Mouse (Mus musculus): ENCODE results near the gene Otud3. TPM values are rescaled to one million over a fixed set of nuclear protein-coding genes. Genes with fewer than 3 reads are reported as not detected.

Otud3 gene
- polyA plus RNA-seq, 1 experiment from 2014 or later = 4.7 TPM

DNA sequence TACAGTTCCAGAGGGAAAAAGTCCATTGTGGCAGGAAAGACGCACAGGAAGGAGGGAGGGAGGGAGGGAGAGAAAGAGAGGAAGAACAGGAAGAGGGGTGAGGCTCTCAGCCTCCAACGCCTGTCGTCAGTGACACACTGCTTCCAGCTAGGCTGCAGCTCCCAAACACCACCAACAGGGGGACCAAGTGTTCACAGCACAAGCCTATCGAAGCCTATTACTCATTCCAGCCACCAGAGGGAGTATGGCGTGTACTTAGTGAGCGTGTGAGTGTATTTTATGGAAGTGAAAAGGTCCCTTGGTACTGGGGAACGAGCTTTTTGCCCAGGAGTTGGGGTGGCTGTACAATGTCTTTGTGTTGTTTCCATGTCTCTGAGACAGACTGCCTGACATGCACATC, 57.3 kb downstream of the Otud3 start:
- Histone ChIP-seq H3K9ac (ENCODE audit: low read length) (no peak overlapping the region), H3K4me1 (replicated peaks; ENCODE audit: control insufficient read depth, insufficient read depth, low read length) (peaks cover 7% of the 10 kb centered on the region; the same call in 1 of the 2 replicates), H3K27ac (ENCODE audit: low read depth) (no peak overlapping the region), H3K36me3 (ENCODE audit: control insufficient read depth, insufficient read depth, low read length) (no peaks in the 10 kb centered on the region), H3K9me3 (ENCODE audit: control insufficient read depth, low read length) (no peaks in the 10 kb centered on the region), H3K4me3 (ENCODE audit: low read depth, low read length) (no peak overlapping the region), H3K4me2 (ENCODE audit: low read length) (no peak overlapping the region), H3K27me3 (replicated peaks; ENCODE audit: control insufficient read depth, insufficient read depth, low read length) (no peaks in the 10 kb centered on the region)
- no peak for ATAC-seq (replicated peaks; ENCODE audit: low FRiP score, low TSS enrichment, low read depth)
- 29% methylated on average over 7 of the region's 7 CpGs for WGBS
- peak; percentile 78 for DNase-seq (ENCODE audit: low spot score)

DNA sequence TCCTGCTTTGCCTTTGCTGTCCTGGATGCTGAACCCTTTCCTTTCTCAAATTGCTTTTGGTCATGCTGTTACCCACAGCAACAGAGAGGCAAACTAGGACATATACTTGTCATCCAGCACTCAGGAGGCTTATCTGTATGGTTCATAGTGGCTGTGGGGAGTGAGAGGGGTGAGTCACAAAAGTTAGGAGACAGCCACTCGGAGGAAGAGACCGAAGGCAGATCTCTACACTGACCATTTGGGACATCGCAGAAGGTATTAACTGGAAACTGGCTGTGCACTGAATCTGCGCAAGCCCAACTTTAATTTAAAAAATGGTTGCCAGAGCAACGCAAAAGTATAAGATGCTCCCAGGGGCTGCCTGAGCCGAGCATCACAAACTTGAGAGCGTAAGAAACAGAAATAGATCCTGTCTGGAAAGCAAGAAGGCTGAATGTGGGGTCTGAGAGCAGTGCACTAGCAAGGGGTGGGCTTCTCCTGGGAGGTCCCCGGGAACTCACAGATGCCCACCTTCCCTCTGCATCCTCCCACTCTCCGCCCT, 58.6 kb downstream of the Otud3 start:
- Histone ChIP-seq H3K27ac (ENCODE audit: low read depth) (no peak overlapping the region), H3K9me3 (ENCODE audit: control insufficient read depth, low read length) (no peaks in the 10 kb centered on the region), H3K4me3 (ENCODE audit: low read depth, low read length) (no peak overlapping the region), H3K4me1 (replicated peaks; ENCODE audit: control insufficient read depth, insufficient read depth, low read length) (peaks cover 6% of the 10 kb centered on the region; the same call in 1 of the 2 replicates), H3K27me3 (replicated peaks; ENCODE audit: control insufficient read depth, insufficient read depth, low read length) (no peaks in the 10 kb centered on the region), H3K36me3 (ENCODE audit: control insufficient read depth, insufficient read depth, low read length) (no peaks in the 10 kb centered on the region), H3K9ac (ENCODE audit: low read length) (no peak overlapping the region), H3K4me2 (ENCODE audit: low read length) (no peak overlapping the region)
- WGBS = 86% methylated on average over 9 of the region's 9 CpGs
- DNase-seq (ENCODE audit: low spot score) (peak; percentile 46), ATAC-seq (replicated peaks; ENCODE audit: low FRiP score, low TSS enrichment, low read depth) (no peak)

DNA sequence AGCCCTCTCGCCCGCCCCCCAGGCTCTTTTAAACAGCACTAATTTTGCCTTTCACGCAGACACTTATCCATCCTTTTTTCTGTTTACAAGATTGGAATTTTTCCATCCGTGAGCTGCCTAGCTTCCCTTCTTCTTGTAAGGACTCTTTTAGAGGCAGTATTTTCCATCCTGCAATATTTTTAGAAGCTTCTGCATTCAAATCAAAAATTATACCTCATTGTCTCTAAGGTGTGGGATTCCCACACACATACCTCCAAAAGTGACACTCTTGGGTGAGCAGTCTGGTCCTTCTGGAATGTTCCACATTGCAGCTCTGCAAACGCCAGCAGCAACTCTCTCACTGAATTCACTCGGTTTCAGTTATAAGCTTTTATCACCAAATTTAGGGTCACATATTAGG, 60.8 kb downstream of the Otud3 start:
- 58% methylated on average over 6 of the region's 6 CpGs for WGBS
- Histone ChIP-seq H3K27ac (ENCODE audit: low read depth) (no peak overlapping the region), H3K9ac (ENCODE audit: low read length) (no peak overlapping the region)

DNA sequence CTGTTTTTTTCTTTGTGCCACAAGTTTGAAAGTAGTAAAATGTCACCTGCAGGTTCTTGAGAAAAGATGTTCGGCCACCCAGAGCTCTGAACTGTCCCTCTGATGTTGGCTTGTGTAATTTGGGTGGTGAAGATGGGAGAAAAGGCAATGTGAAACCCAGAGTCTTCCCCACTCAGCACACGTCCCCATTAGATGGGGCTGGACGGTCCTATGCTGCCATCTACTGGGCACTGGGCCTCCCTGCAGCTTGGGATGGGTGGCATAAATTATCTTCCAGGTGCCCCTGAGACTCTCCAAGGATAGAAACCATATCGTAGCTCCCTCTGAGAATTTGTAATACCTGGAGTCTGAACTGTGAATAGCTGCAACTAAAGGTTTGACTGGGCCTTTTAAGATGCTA, 62.3 kb downstream of the Otud3 start:
- Histone ChIP-seq H3K9ac (ENCODE audit: low read length) (no peak overlapping the region), H3K27ac (ENCODE audit: low read depth) (no peak overlapping the region), H3K4me1 (replicated peaks; ENCODE audit: control insufficient read depth, insufficient read depth, low read length) (no peaks in the 10 kb centered on the region), H3K4me3 (ENCODE audit: low read depth, low read length) (no peak overlapping the region), H3K27me3 (replicated peaks; ENCODE audit: control insufficient read depth, insufficient read depth, low read length) (no peaks in the 10 kb centered on the region), H3K4me2 (ENCODE audit: low read length) (no peak overlapping the region), H3K36me3 (ENCODE audit: control insufficient read depth, insufficient read depth, low read length) (no peaks in the 10 kb centered on the region), H3K9me3 (ENCODE audit: control insufficient read depth, low read length) (no peaks in the 10 kb centered on the region)
- 2% methylated on average over 4 of the region's 4 CpGs for WGBS
- DNase-seq (ENCODE audit: low spot score) = peak; percentile 91
- ATAC-seq (replicated peaks; ENCODE audit: low FRiP score, low TSS enrichment, low read depth) = no peak

More for the DNA sequence above, 60.8 kb downstream of the Otud3 start:
- Histone ChIP-seq H3K27me3 (replicated peaks; ENCODE audit: control insufficient read depth, insufficient read depth, low read length) (no peaks in the 10 kb centered on the region), H3K36me3 (ENCODE audit: control insufficient read depth, insufficient read depth, low read length) (no peaks in the 10 kb centered on the region), H3K4me1 (replicated peaks; ENCODE audit: control insufficient read depth, insufficient read depth, low read length) (no peaks in the 10 kb centered on the region), H3K4me2 (ENCODE audit: low read length) (no peak overlapping the region), H3K9me3 (ENCODE audit: control insufficient read depth, low read length) (no peaks in the 10 kb centered on the region), H3K4me3 (ENCODE audit: low read depth, low read length) (no peak overlapping the region)
- ATAC-seq (replicated peaks; ENCODE audit: low FRiP score, low TSS enrichment, low read depth) = no peak
- no peak for DNase-seq (ENCODE audit: low spot score)

Other genes with a start within 250 kb of the Otud3 start
- gene Pla2g2c, start 189.2 kb downstream of the Otud3 start, polyA plus RNA-seq (2014; fragmentation: Nextera tagmentation; extraction: Ambion mirVana) = 0.22 and 0.35 TPM in 2 replicates
- 1.0 and 1.8 TPM in 2 replicates for gene Ubxn10, start 176.8 kb downstream of the Otud3 start, polyA plus RNA-seq (2014; fragmentation: Nextera tagmentation; extraction: Ambion mirVana)
- 0.12 and 0.80 TPM in 2 replicates for gene Pla2g2f, start 156.3 kb downstream of the Otud3 start, polyA plus RNA-seq (2014; fragmentation: Nextera tagmentation; extraction: Ambion mirVana)
- gene Pla2g2d, start 138.2 kb downstream of the Otud3 start, polyA plus RNA-seq (2014; fragmentation: Nextera tagmentation; extraction: Ambion mirVana) = 1.1 TPM in 1 of 2 replicates, not detected in the other
- gene Pla2g5, start 50.5 kb downstream of the Otud3 start, polyA plus RNA-seq (2014; fragmentation: Nextera tagmentation; extraction: Ambion mirVana) = 0.19 and 0.42 TPM in 2 replicates
- gene Gm13030, start 40.0 kb downstream of the Otud3 start, polyA plus RNA-seq (2014; fragmentation: Nextera tagmentation; extraction: Ambion mirVana) = not detected in 2 replicates
- gene Pla2g2e, start 36.0 kb downstream of the Otud3 start, polyA plus RNA-seq (2014; fragmentation: Nextera tagmentation; extraction: Ambion mirVana) = not detected in 2 replicates
- gene Rnf186, start 53.2 kb upstream of the Otud3 start, polyA plus RNA-seq (2014; fragmentation: Nextera tagmentation; extraction: Ambion mirVana) = 54.1 and 56.2 TPM in 2 replicates
- 9.4 and 10.0 TPM in 2 replicates for gene Tmco4, start 58.9 kb upstream of the Otud3 start, polyA plus RNA-seq (2014; fragmentation: Nextera tagmentation; extraction: Ambion mirVana)
- gene Htr6, start 161.6 kb upstream of the Otud3 start, polyA plus RNA-seq (2014; fragmentation: Nextera tagmentation; extraction: Ambion mirVana) = 0.16 and 0.20 TPM in 2 replicates
- 50.5 and 55.5 TPM in 2 replicates for gene Nbl1, start 179.0 kb upstream of the Otud3 start, polyA plus RNA-seq (2014; fragmentation: Nextera tagmentation; extraction: Ambion mirVana)
- gene Minos1, start 217.2 kb upstream of the Otud3 start, polyA plus RNA-seq (2014; fragmentation: Nextera tagmentation; extraction: Ambion mirVana) = 530 and 580 TPM in 2 replicates